Mouse (Mus musculus) intestine, embryonic 15.5 days (tissue): ENCODE results near the gene D10Wsu102e. TPM values are rescaled to one million over a fixed set of nuclear protein-coding genes. Genes with fewer than 3 reads are reported as not detected.
A peak's percentile ranks its signal among the peaks of the same experiment; 100 is the strongest.

ENCODE experiments used
- ATAC-seq: fragments of 200-750 bp; cut with Nextera tagmentation; 2 replicates; pipeline ENCODE4 v1.8.0; 2017; ENCODE audit warnings: moderate TSS enrichment, moderate library complexity
- H3K27ac ChIP-seq: fragments of 300-500 bp; sonication (generic); 2 replicates; pipeline ENCODE4 v1.5.1; 2015; ENCODE audit warnings: mild to moderate bottlenecking, inconsistent platforms
- H3K27me3 ChIP-seq: fragments of 300-500 bp; sonication (generic); replicated peaks from 2 replicates; pipeline ENCODE4 v1.6.1; 2015; ENCODE audit warnings: inconsistent platforms
- H3K36me3 ChIP-seq: fragments of 300-500 bp; sonication (generic); 2 replicates; pipeline ENCODE4 v1.6.1; 2015; ENCODE audit warnings: inconsistent platforms
- H3K4me1 ChIP-seq: fragments of 300-500 bp; sonication (generic); replicated peaks from 2 replicates; pipeline ENCODE4 v1.6.1; 2015; ENCODE audit warnings: inconsistent platforms
- H3K4me2 ChIP-seq: fragments of 300-500 bp; sonication (generic); replicated peaks from 2 replicates; pipeline ENCODE4 v1.6.1; 2015; ENCODE audit warnings: mild to moderate bottlenecking, inconsistent platforms
- H3K4me3 ChIP-seq: fragments of 300-500 bp; sonication (generic); replicated peaks from 2 replicates; pipeline ENCODE4 v1.5.1; 2015; ENCODE audit warnings: inconsistent platforms
- H3K9ac ChIP-seq: fragments of 300-500 bp; sonication (generic); 2 replicates; pipeline ENCODE4 v1.6.1; 2015; ENCODE audit warnings: inconsistent platforms
- H3K9me3 ChIP-seq: fragments of 300-500 bp; sonication (generic); 2 replicates; pipeline ENCODE4 v1.6.1; 2016; ENCODE audit warnings: inconsistent platforms
- WGBS: fragments of 180-500 bp; shearing (Covaris S2); methylation state at CpG from one replicate; pipeline ENCODE4 v1.1.7; 2015; 5-methylcytosine and 5-hydroxymethylcytosine counted together
- polyA plus RNA-seq: library from polyadenylated mRNA; unstranded; fragments of >200 nt; fragmentation: Nextera tagmentation; extraction: Ambion mirVana; gene quantifications from 2 replicates; pipeline ENCODE4 v1.2.1, GENCODE M21; 2015

The D10Wsu102e gene
- polyA plus RNA-seq, 1 experiment from 2014 or later, result 0.55 TPM

GRCm38 (mm10) chr10:83533258-83533909 is 173.4 kb downstream of the D10Wsu102e start:
- peak overlapping the region; percentile 46 for H3K9ac ChIP-seq
- H3K4me2 ChIP-seq, result peak overlapping the region; percentile 95
- peak overlapping the region; percentile 47 for H3K4me3 ChIP-seq
- no peaks in the 10 kb centered on the region for H3K9me3 ChIP-seq
- peaks cover 6% of the 10 kb centered on the region; the same call in 1 of the 2 replicates for H3K4me1 ChIP-seq
- H3K36me3 ChIP-seq, result no peaks in the 10 kb centered on the region
- ATAC-seq, result peak; percentile 58
- no peaks in the 10 kb centered on the region for H3K27me3 ChIP-seq
- 2% methylated on average over 27 of the region's 27 CpGs for WGBS
- H3K27ac ChIP-seq, result no peak overlapping the region

DNA sequence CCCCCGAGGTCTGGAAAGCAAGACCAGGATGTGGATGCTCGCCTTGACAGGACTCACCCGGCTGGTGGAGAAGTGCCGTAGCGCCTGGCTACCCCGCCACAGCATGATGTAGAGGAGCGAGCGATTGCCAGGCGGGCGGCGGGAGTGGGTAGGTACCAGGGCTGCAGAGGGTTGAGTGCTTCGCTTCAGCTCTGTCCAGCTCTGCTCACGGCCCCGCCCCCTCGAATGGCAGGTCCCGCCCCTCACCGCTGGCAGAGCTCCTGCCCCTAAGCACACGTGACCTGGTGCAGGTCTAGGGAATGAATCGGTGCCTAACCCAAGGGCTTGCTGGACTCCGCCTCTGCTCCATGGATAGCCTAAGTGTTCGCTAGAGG is 173.9 kb downstream of the D10Wsu102e start, which contains the start of gene Aldh1l2:
Gene Aldh1l2, minus strand, starts transcription at position 231 of the 374 bp plus-strand sequence.
- Histone ChIP-seq H3K9me3 (no peaks in the 10 kb centered on the region), H3K36me3 (no peaks in the 10 kb centered on the region), H3K4me2 (peak within 1 kb of the TSS; percentile 95), H3K27me3 (no peaks in the 10 kb centered on the region), H3K4me1 (peaks cover 6% of the 10 kb centered on the region; the same call in 1 of the 2 replicates), H3K27ac (no peak within 1 kb of the TSS), H3K4me3 (peak within 1 kb of the TSS; percentile 47), H3K9ac (peak within 1 kb of the TSS; percentile 46)
- WGBS, result under 1% methylated on average over 21 of the region's 21 CpGs
- ATAC-seq, result peak; percentile 98

GRCm38 (mm10) chr10:83536436-83536835 is 176.4 kb downstream of the D10Wsu102e start:
- Histone ChIP-seq H3K4me3 (no peak overlapping the region), H3K27ac (no peak overlapping the region), H3K9ac (no peak overlapping the region), H3K36me3 (no peaks in the 10 kb centered on the region), H3K9me3 (no peaks in the 10 kb centered on the region), H3K4me1 (peaks cover 6% of the 10 kb centered on the region; the same call in 1 of the 2 replicates), H3K4me2 (no peak overlapping the region), H3K27me3 (no peaks in the 10 kb centered on the region)
- ATAC-seq, result no peak
- 12% methylated on average over 1 of the region's 1 CpGs for WGBS

Other genes starting within 250 kb of the D10Wsu102e start
- gene Slc41a2, start 22.3 kb upstream of the D10Wsu102e start, polyA plus RNA-seq, result 0.72 and 0.73 TPM in 2 replicates
- 1.4 and 1.5 TPM in 2 replicates for gene Aldh1l2, start 173.9 kb downstream of the D10Wsu102e start, polyA plus RNA-seq
- gene Washc4, start 183.5 kb downstream of the D10Wsu102e start, polyA plus RNA-seq, result 39.9 and 42.1 TPM in 2 replicates